Mouse (Mus musculus): ENCODE results near the gene Arrdc1. TPM values are rescaled to one million over a fixed set of nuclear protein-coding genes. Genes with fewer than 3 reads are reported as not detected.

Arrdc1 gene
- total RNA-seq, 2 experiments from 2014 or later, result 46.0 to 68.1 TPM

Other genes starting within 250 kb of the Arrdc1 start
- 0.58 and 3.2 TPM in 2 replicates for gene Cacna1b, start 172.1 kb downstream of the Arrdc1 start, total RNA-seq (2014; fragmentation: Nextera tagmentation)
- 0.04 and 0.21 TPM in 2 replicates for gene Cacna1b, start 172.1 kb downstream of the Arrdc1 start, total RNA-seq (2017)
- gene Ehmt1, start 15.6 kb downstream of the Arrdc1 start, total RNA-seq (2014; fragmentation: Nextera tagmentation), result 61.9 and 82.0 TPM in 2 replicates
- 91.2 and 105 TPM in 2 replicates for gene Ehmt1, start 15.6 kb downstream of the Arrdc1 start, total RNA-seq (2017)
- gene Zmynd19, start 14.5 kb upstream of the Arrdc1 start, total RNA-seq (2014; fragmentation: Nextera tagmentation), result 18.5 and 26.3 TPM in 2 replicates
- 38.6 and 72.0 TPM in 2 replicates for gene Zmynd19, start 14.5 kb upstream of the Arrdc1 start, total RNA-seq (2017)
- gene Dph7, start 27.1 kb upstream of the Arrdc1 start, total RNA-seq (2014; fragmentation: Nextera tagmentation), result 24.5 and 25.1 TPM in 2 replicates
- 21.1 and 23.7 TPM in 2 replicates for gene Dph7, start 27.1 kb upstream of the Arrdc1 start, total RNA-seq (2017)
- gene Mrpl41, start 39.8 kb upstream of the Arrdc1 start, total RNA-seq (2014; fragmentation: Nextera tagmentation), result 69.5 and 99.3 TPM in 2 replicates
- 174 and 218 TPM in 2 replicates for gene Mrpl41, start 39.8 kb upstream of the Arrdc1 start, total RNA-seq (2017)
- 42.6 and 54.4 TPM in 2 replicates for gene Pnpla7, start 40.8 kb upstream of the Arrdc1 start, total RNA-seq (2014; fragmentation: Nextera tagmentation)
- gene Pnpla7, start 40.8 kb upstream of the Arrdc1 start, total RNA-seq (2017), result 30.4 and 40.5 TPM in 2 replicates
- gene Nsmf, start 119.1 kb upstream of the Arrdc1 start, total RNA-seq (2014; fragmentation: Nextera tagmentation), result 18.6 and 19.2 TPM in 2 replicates
- gene Nsmf, start 119.1 kb upstream of the Arrdc1 start, total RNA-seq (2017), result 4.2 and 22.6 TPM in 2 replicates
- not detected in 2 replicates for gene Entpd8, start 145.1 kb upstream of the Arrdc1 start, total RNA-seq (2014; fragmentation: Nextera tagmentation)
- gene Entpd8, start 145.1 kb upstream of the Arrdc1 start, total RNA-seq (2017), result not detected in 2 replicates
- gene Noxa1, start 159.9 kb upstream of the Arrdc1 start, total RNA-seq (2014; fragmentation: Nextera tagmentation), result 1.3 TPM in 1 of 2 replicates, not detected in the other
- gene Noxa1, start 159.9 kb upstream of the Arrdc1 start, total RNA-seq (2017), result not detected in 2 replicates
- gene Nrarp, start 245.5 kb upstream of the Arrdc1 start, total RNA-seq (2014; fragmentation: Nextera tagmentation), result 0.62 TPM in 1 of 2 replicates, not detected in the other
- 0.39 and 0.72 TPM in 2 replicates for gene Nrarp, start 245.5 kb upstream of the Arrdc1 start, total RNA-seq (2017)